Mouse (Mus musculus) kidney, adult 18-20 months (tissue): ENCODE results near the gene Serp1.

Experiments
- DNase-seq: peaks from one replicate; pipeline ENCODE4 v3.0.0; 2021

The Serp1 gene

DNA sequence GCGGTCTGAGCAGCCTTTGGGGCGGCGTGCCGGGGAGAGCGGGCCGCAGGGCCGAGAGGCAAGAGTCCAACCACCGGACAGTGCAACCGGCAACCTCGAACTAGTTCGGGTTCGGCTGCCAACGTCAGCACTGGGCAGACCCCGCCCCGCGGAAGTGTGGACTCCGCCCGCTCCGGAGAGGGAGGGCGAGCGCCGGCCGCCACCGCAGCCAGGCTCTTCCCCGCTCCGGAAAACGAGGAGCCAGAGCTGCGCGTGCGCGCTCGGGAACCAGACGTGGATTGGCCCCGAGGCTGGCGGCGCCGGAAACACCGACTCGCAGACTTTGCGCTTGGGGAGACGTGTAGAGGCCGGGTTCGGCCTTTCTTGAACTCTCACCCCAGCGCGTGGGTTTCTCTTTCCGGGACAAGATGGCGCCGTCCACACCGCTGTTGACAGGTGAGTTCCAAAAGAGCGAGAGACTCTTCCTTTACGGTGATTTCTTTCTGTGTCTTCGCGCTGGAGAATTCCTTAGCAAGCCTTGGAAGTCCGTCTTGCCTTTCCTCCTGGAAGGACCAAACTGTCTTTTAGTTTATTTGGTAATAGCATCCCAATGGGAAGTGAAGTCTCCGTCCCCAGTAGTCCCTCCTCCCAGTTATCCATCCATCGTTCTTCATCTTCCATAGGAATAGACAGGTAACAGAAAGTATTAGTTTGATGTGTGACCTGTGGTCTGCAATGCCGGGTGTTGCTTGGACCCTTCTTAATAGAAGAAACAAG is at the start of gene Serp1, which contains the start of gene Eif2a:
Gene Serp1, minus strand, starts transcription at position 241 of the 756 bp plus-strand sequence.
Gene Eif2a, plus strand, starts transcription at position 170 of the 756 bp plus-strand sequence.
- peak; percentile 97 for DNase-seq

DNA sequence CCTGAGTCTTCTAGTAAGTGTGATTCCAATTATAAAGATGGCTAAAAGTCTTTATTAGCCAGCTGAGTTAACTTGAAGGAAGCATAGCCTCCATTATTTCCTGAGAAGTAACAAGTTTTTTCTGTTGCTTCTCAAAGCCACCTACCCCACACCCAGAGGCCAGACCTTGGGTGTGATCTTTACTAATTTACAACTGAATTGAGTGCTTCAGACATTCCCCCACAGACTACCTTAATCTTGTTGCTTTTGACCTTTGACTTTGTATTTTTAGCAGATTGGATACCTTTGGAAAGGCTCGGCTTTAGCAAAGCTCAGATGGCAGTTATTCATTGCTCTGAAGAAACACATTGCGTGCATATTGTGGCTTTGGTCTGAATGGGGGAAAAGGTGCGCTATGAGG is 45.1 kb upstream of the Serp1 start:
- DNase-seq = no peak

DNA sequence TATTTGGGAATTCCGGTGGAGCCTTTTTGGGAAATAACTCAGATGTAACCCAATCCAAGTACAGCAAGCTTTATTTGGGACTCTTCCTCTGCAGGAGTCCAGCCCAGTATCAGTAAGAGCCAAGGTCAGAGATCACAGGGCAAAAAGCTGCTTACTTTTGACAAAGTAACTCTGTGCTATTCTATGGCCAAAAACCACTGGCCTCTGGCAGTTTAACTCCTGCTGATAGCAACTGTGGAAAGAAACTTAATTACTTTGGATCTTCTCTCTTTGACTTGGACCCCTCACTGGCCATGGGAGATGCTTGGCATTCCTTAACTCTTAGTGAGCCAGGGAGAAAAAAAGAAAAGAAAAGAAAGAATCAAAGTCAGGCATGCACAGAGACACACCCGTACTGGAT is 35.7 kb upstream of the Serp1 start:
- no peak for DNase-seq

DNA sequence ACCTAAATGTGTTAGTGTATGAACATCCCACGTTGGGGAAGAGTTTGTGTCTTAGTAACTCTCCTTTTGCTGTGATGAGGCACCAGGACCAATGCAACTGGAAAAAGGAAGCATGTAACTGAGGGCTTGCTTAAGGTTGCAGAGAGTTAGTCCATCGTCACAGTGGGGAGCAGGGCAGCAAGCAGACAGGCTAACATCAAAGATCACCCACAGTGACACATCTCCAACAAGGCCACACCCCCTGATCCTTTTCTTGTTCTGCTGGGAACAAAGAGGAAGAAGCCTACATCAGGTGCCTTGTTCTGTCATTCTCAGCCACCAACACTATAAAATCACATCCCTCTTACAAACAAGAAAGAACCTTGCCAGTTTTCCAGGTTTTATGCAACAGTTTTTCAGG is 34.2 kb upstream of the Serp1 start:
- no peak for DNase-seq

DNA sequence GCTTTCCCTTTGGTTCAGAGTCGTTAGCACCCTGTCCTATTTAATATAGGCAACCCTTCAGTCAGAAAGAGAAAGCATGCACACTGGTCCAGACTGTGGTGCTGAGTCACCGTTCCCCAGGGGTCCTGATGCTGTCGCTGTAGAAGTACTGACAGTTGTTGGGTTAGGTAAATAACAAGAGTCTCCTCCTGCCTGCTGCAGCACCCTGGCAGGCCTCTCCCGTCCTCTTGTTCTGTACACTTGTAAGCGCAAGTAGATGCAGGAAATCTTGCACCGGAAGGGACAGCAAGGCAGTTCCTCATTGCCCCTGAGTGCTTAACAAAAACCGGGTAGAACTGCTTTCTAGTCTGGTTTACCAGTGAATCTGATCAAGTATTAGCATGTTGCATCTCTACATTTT is 31.0 kb upstream of the Serp1 start:
- DNase-seq = no peak

DNA sequence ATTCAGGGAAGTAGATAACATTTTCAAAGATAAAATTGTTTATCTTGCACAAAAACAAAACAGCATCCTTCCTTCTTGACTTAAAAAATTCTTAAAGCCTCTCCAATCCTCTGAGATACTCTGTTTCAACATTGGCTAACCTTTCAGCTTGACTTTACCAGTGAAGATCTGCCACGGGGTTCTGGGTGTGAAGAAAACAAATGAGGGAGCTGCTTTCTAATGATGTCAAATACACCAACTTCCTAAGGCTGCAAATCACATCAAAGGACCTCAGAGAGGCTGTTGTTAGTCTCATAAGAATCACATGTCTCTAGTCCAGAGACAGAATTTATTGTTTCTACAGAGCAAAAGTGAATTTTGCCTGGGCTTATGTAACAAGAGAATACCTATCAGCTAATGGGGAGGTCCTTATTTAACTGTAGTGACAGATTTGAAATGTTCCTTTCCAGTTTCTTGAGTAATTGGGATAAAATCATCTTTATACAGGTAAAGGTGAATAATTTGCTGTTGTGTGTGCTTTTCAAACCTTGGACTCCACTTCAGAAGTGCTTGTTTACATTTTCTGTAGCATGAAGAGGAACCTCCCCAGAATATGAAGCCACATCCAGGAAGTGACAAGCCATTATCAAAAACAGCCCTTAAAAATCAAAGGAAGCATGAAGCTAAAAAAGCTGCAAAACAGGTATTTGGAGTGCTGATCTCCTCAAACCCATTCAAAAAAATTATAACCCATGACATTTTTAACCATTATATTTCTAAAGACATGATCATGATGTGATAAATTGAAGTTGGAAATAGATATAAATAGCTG is 26.5 kb upstream of the Serp1 start:
- DNase-seq = no peak

DNA sequence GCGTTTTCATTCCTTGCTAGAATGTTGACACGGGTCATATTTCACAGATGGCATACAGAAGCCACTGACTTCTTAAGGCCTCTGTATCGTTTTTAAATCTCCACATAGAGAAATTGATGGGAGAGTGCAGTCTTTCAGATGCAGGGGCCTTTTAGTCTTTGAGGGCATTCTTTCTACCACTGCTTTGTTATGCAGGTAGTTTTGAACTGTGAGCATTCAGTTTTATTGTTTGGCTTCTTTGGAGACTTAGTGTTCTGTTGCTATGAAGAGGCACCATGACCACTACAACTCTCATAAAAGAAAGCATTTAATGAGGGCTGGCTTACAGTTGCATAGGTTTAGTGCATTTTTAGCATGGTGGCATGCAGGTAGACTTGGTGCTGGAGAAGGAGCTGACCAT is 10.9 kb upstream of the Serp1 start:
- DNase-seq = no peak

DNA sequence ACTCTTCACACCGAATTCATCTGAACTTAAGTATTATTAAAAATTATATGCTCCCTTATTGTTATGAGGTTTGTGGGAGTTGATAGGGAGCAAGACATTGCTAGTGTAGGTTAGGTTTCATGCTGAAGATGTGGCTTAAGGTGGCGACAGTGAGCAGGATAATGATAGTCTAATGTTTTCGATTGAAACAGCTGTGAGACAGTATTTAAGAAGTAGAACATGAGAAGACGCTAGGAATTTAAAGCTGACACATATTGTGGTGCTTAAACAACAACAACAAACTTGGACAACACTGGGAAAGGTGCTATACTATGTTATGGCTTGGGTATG is 681 bp upstream of the Serp1 start:
- no peak for DNase-seq

DNA sequence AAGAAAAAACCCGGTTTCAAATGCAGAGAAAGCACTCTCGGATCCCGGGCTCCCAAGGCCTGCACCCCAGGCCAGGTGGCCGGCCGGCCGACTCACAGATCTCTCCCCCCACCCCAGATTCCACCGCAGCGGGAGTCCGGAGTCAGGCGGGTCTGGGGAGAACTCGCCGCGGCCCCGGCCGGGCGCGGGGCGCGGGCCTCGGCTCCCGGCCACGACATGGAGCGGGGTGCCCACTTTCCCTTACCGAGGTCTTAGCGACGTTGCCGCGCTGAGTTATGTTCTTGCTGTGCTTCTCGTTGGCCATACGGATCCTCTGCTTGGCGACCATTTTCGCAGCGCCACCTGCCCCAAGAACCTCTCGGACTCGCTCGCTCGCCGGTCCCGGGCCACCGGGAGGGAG is 526 bp downstream of the Serp1 start:
- no peak for DNase-seq

DNA sequence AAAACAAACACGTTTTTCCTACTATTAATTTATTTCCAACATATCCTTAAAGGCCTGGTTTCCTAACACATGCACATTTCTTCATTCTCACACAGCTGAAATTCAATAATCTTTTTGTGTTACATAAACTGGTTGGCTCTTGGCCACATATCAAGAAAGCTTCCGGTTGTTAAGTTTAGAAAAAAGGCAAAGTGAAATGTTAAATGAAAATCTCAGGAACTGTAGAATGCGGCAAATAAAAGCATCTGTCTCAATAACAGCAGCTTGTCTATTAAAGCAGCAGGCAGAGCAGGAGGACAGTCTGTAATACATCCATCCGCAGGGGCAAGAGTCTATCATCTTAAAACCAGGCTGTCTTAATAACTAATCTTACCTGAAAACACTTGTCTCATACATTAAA is 1.4 kb downstream of the Serp1 start:
- DNase-seq = no peak

DNA sequence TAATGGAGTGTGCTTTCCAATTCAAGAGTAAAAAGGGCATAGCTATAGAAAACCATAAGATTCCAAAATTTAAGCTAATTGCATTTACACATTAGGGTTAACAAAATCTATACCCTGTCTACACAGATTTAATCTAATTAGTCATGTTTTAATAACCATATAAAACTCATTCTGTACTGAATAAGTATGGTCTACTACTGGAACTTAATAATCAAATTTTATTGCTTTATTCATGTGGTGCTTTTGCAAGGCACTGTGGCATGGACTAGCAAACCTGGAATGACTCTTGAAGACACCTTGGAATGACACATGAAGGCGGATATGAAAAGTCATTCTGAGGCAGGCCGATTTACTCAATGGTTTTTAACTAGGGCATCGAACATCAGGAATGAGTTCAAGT is 2.3 kb downstream of the Serp1 start:
- no peak for DNase-seq

DNA sequence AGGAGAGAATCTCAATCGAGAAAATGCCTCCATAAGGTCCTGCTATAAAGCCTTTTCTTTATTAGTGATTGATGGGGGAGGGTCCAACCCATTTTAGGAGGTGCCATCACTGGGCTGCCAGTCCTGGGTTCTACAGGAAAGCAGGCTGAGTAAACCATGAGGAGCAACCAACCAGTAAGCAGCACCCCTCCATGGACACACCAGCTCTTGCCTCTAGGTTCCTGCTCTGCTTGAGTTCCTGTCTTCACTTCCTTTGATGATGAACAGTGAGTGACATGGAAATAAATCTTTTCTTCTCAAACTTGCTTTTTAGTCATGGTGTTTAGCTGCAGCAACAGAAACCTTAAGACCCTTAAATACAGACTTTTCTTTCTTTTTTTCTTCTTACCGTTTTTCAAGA is 4.3 kb downstream of the Serp1 start:
- DNase-seq = no peak

DNA sequence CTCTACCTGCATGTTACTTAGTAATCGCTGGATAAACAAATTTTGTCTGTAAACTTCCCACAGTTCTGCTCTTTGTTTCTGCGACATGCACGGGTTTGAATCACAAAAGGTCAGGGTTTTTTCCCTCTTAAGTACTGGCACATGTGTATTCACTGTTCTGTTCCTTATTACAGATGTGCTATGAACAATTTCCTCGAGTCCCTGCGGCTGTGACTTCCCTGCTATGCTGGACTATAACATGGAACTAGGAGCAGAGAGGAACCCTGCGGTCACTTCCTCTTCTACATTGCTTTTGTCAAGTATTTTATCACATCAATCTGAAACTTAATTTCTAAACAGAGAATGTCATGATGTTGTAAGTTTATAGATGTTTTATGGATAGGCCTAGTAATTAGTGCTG is 5.4 kb downstream of the Serp1 start:
- no peak for DNase-seq

DNA sequence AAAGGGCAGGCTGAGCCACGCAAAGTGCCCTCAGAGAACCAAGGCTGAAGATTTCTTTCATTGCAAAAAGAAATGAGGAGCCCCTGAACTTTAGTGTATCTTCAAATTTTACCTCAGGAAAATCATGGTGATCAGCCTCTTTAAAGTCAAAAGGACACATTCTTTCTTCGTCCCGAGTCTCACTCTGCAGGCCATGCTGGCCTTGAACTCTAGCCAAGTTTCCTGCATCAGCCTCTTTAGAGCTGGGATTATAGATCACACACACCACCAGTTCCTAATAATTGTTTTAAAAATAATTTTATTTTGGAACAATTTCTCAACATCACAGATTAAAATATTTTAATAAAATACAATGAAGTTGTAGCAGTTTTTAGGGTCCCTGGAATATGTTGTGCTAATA is 6.2 kb downstream of the Serp1 start:
- no peak for DNase-seq

DNA sequence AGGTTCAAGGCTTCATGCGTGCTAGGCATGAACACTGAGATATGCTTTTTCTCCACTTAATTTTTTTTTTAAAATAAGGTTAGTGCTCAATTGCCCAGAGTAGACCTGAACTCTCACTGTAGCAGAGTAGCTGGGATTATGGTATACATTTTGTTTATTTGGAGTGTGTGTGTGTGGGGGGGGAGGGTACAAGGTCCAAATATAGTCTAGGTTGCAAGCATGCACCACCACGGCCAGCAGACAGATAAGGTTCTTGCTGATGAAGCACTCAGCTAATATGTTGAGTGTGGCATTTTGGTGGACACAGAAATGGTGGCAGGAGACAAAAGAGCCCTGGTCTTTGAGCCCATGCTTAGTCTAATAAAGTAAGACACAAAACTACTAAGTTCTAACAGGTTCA is 6.7 kb downstream of the Serp1 start:
- DNase-seq = no peak

DNA sequence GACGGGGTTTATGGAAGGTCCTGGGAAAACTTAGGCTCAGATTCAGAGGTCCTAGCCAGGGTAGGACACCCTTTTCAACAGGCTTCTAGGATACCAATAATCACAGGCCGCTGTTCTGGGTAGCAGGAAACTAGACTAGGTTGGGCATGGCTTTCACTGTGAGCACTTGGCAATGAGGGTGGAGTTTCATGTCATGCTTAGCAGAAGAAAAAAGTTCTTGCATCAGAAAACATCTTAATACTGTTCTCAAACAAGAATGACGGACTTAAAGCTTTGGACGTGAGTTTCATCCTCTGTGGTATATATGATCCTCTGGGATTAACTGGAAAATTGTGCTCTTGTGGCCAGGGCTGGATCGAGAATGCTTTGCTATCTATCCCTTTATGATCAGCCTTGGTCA is 7.9 kb downstream of the Serp1 start:
- no peak for DNase-seq

DNA sequence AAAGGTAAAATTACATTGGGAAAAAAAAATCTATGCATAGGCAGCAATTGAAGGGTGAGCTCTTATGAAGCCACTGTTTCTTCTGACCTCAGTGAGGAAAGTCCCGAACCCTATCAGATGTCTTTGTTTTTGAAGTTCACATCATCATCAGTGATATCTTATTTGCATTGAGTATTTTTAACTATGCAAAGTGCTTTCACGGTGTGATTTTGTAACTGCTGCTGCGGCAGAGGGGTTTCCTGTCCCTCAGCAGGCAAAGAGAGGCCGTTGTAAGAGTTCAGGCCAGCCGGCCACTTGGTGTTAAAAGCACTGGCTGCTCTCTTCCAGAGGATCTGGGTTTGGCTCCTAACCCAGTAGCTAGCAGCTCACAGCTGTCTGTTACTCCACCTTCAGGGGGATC is 8.4 kb downstream of the Serp1 start:
- no peak for DNase-seq

DNA sequence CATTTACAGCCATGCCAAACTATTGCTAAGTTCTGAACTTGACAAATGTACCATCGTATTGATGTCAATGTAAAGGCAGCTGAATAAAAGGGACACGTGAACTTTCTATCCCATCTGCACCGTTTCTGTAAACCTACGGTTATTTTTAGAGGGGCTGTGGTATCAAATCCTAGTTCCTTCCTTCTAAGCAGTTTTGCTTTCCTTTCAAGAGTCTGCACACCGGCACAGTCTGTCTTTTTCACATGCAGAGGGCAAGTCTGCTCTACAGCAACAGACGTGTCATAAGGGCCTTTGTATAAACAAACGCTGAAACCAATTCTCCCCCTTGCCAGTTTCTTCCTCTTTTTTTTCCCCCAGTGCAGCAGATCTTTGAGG is 9.1 kb downstream of the Serp1 start:
- no peak for DNase-seq

DNA sequence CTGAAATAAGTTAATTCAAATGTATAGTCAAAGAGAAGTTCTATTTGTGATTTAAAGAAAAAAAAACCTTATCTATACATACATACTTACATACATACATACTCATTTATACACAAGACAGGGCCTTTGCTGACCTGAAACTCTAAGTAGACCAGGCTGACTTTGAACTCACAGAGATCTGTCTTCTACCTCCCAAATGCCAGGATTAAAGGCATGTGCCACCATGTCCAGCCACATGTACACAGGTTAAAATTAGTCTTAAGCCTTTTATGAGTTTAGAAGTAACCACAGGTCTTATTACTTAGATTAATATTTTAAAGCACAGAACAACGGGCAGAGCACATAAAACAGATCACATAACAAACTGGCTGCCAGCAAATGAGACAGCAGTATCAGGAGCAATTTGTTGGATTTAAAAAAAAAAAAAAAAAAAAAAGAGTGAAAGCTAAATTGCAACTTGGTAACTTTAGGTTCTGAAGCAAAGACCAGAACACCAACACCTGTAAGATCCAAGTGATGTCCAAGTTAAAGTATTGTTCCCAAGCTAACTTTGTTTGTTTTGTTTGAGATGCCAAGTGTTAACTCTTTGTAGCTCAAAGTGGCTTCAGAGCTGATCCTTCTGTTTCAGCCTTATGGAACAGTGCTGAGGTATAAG is 9.6 kb downstream of the Serp1 start:
- no peak for DNase-seq

DNA sequence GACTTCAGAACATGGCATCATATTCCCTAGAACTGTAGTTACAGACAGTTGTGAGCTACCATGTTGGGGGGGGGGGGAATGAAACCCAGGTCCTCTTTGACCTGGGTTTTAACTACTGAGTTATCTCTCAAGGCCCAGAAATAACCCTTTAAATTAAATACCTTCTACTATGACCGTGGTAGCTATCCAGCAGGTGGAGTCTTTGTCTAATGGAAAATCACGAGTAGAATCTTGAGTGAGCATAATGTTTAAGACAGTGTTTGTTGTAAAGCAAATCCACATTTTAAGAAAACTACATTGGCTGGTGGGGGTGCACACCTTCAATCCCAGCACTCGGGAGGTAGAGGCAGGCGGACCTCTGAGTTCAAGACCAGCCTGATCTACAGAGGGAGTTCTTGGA is 12.2 kb downstream of the Serp1 start:
- no peak for DNase-seq

DNA sequence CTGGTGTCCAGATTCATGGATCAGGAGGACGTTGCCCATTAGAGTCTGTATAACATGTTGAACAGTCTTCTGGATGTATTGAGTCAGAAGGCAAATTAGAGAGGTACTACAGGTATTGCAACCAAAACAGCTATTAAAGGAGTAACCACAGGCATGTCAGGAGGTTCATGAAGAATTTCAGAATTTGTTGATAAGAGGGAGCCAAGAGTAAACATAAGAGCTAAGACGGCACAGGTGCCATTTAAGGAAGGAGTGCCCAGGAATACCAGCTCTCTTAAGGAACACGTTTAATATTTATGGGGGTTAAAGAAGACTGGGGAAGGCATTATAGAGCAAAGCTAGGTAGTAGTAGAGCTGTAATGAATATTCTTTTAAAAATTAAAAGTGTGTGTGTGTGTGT is 13.0 kb downstream of the Serp1 start:
- no peak for DNase-seq

DNA sequence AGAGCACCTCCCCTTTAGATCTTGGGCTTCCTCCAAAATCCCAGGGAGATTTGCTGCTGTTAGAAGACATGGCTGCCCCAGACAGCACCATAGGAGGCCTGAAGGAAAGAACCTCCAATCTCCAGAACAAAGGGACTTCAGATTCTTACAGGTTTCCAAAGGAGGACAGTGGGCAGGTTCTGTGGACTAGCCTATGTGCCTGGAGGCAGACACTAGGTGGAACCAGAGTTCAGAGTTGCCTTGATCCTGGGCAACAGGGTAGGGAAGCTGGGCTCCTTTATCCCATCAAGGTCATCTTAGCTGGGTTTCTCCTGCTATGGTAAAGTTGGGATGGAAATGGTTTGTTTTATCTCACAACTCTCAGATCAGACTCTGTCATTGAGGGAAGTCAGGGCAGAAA is 14.1 kb downstream of the Serp1 start:
- peak; percentile 11 for DNase-seq

DNA sequence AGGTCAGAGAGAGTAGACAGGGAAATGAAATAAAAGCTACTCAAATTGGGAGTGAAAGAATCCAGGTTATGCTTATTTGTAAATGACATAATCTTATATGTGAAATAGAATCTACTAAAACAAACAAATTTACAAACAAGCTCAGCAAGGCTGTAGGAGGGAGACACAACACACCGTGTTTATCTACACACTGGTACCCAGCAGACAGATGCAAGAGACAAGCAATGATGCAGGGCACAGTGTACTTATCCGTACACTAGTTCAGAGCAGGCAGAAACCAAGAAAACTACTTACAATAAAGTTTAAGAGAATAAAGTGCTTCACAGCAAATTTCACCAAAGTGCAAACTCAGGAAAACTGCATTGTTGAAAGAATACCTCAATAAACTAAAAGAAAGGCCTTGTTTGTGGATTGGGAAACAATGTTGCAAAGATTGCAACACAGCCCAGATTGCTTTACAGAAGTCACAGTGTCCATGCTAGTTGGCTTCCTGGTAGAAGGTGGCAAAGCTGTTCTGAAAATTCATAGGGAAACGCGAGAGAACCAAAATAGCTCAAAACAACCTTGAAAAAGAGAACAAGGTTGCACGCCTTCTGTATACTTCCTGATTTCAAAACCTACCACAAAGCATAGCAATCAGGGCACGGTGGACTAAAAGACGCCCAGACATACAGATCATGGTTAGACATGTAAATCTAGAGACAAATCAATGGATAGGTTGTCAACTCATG is 17.5 kb downstream of the Serp1 start:
- DNase-seq = no peak

DNA sequence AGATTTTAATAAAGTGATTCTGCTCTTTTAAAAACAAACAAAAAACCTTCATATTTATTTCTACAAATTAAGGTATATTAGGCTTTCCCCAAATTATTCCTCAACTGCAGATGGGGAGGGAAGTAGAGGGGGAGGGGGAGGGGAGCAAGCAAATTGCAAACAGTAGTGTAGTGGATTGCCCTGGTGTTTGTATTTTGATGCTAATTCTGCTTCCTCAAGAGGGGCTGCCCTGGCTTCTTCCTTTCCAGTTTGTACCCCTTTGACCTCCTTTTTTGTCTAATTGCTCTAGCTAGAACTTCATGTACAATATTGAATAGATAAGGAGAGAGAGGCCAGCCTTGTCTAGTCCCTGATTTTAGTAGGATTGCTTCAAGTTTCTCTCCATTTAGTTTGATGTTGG is 21.0 kb downstream of the Serp1 start:
- DNase-seq = no peak
